Mouse (Mus musculus) heart, embryonic 11.5 days (tissue): Measurements from ENCODE around the gene 1700025G04Rik. TPM values are rescaled to one million over a fixed set of nuclear protein-coding genes. Genes with fewer than 3 reads are reported as not detected.

Experiments used
- ATAC-seq: fragments of 200-750 bp; cut with Nextera tagmentation; replicated peaks from 2 replicates; pipeline ENCODE4 v1.8.0; 2017; ENCODE audit warnings: moderate library complexity; ENCODE audit not compliant: insufficient number of reproducible peaks, low FRiP score, low TSS enrichment
- H3K27ac ChIP-seq: fragments of 300-500 bp; sonication (generic); 2 replicates; pipeline ENCODE4 v1.5.1; 2014; ENCODE audit warnings: mild to moderate bottlenecking, low read depth, low read length
- H3K27me3 ChIP-seq: fragments of 300-500 bp; sonication (generic); 2 replicates; pipeline ENCODE4 v1.6.1; 2014; ENCODE audit warnings: mild to moderate bottlenecking, low read length, mixed read lengths; ENCODE audit not compliant: control insufficient read depth, insufficient read depth
- H3K36me3 ChIP-seq: fragments of 300-500 bp; sonication (generic); 2 replicates; pipeline ENCODE4 v1.6.1; 2014; ENCODE audit warnings: mild to moderate bottlenecking, low read length, moderate library complexity, mixed read lengths; ENCODE audit not compliant: control insufficient read depth, insufficient read depth
- H3K4me1 ChIP-seq: fragments of 300-500 bp; sonication (generic); 2 replicates; pipeline ENCODE4 v1.6.1; 2014; ENCODE audit warnings: low read length; ENCODE audit not compliant: control insufficient read depth, insufficient read depth
- H3K4me2 ChIP-seq: fragments of 300-500 bp; sonication (generic); 2 replicates; pipeline ENCODE4 v1.6.1; 2014; ENCODE audit warnings: mild to moderate bottlenecking, moderate library complexity
- H3K4me3 ChIP-seq: fragments of 300-500 bp; sonication (generic); 2 replicates; pipeline ENCODE4 v1.5.1; 2014; ENCODE audit warnings: low read depth, low read length
- H3K9ac ChIP-seq: fragments of 300-500 bp; sonication (generic); 2 replicates; pipeline ENCODE4 v1.6.1; 2014; ENCODE audit warnings: mild to moderate bottlenecking, low read depth, low read length, moderate library complexity
- H3K9me3 ChIP-seq: fragments of 300-500 bp; sonication (generic); replicated peaks from 2 replicates; pipeline ENCODE4 v1.6.1; 2016; ENCODE audit warnings: low read length; ENCODE audit not compliant: control insufficient read depth
- WGBS: fragments of 180-500 bp; shearing (Covaris S2); extraction: QIAGEN DNeasy Blood & Tissue Kit; methylation state at CpG from one replicate; pipeline ENCODE4 v1.1.7; 2014; ENCODE audit not compliant: insufficient replicate concordance; 5-methylcytosine and 5-hydroxymethylcytosine counted together
- polyA plus RNA-seq: library from polyadenylated mRNA; unstranded; fragments of >200 nt; fragmentation: Nextera tagmentation; extraction: Ambion mirVana; gene quantifications from 2 replicates; pipeline ENCODE4 v1.2.1, GENCODE M21; 2014

1700025G04Rik gene
- polyA plus RNA-seq, 1 experiment from 2014 or later = 25.0 TPM

DNA sequence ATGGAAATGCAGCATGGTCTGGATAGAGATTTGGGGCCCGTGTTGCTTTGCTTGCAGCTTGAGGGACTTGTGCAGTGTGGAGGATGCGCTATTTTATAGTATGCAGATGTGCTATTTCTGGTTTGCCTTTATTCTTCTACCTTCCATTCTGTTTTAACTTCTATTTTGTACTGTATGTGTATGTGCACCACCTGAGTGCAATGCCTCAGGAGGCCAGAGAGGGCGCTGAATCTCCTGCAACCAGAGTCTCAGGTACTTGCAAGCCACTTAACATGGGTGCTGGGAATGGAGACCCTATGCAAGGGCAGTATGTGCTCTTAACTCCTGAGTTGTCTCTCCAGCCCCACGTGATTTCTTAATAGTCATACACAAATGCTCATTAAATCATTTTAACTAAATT, 98.4 kb downstream of the 1700025G04Rik start:
- 0 out of 2 replicates have a peak, but pooled peaks cover 2% of the 10 kb centered on the region for H3K36me3 ChIP-seq
- H3K4me1 ChIP-seq = 0 out of 2 replicates have a peak, but pooled peaks cover 2% of the 10 kb centered on the region
- no peaks in the 10 kb centered on the region for H3K27me3 ChIP-seq
- H3K9ac ChIP-seq = no peak overlapping the region
- WGBS = 85% methylated on average over 4 of the region's 4 CpGs
- no peak for ATAC-seq
- no peak overlapping the region for H3K4me3 ChIP-seq
- no peak overlapping the region for H3K27ac ChIP-seq
- no peak overlapping the region for H3K4me2 ChIP-seq
- peaks cover 3% of the 10 kb centered on the region; the same call in 1 of the 2 replicates for H3K9me3 ChIP-seq

DNA sequence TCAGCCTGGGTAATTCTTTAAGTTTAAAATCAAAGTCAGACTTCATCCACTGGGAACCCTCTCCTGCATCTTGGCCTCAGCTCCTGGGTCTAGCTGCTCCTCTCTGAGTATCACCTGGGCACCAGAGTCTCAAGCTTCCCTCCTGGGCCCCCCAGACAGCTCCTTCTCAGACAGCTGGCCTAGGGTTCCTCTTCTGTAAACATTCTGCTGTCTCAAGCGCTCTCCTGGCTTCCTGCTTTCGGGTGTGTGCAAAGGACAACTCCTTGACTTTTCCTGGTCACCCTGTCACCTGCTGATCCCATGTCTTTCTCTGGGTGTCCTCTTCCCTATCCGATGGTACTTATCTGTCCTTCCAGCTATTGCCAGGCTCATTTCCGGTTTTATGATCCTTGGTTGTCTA, 99.3 kb downstream of the 1700025G04Rik start:
- Histone ChIP-seq H3K36me3 (0 out of 2 replicates have a peak, but pooled peaks cover 2% of the 10 kb centered on the region), H3K4me3 (no peak overlapping the region), H3K27ac (no peak overlapping the region), H3K9ac (no peak overlapping the region), H3K4me1 (peaks cover 8% of the 10 kb centered on the region), H3K9me3 (peaks cover 3% of the 10 kb centered on the region; the same call in 1 of the 2 replicates), H3K4me2 (no peak overlapping the region), H3K27me3 (no peaks in the 10 kb centered on the region)
- 72% methylated on average over 4 of the region's 4 CpGs for WGBS
- ATAC-seq = no peak

DNA sequence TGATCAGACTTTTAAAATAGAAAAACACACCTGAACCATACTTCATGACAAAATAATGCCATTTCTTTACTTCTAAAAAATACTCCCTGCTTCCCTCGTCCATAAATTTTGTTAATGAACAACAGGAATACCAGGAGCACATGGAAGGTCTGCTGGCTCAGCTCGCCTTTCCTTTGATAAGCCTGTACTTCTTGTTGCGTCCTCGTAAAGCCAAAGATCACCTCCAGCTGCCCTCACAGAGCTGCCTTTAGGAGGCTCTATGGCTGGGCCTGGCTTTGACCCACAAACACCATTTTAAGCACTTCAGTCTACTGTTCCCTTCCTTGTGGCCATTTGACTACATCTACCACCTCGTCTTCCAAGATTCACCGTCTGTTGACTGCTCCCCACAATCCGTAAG, 101.2 kb downstream of the 1700025G04Rik start:
- no peak overlapping the region for H3K4me3 ChIP-seq
- H3K27ac ChIP-seq = no peak overlapping the region
- no peak for ATAC-seq
- H3K27me3 ChIP-seq = no peaks in the 10 kb centered on the region
- H3K9me3 ChIP-seq = peaks cover 3% of the 10 kb centered on the region; the same call in 1 of the 2 replicates
- 0 out of 2 replicates have a peak, but pooled peaks cover 2% of the 10 kb centered on the region for H3K36me3 ChIP-seq
- H3K4me1 ChIP-seq = peaks cover 8% of the 10 kb centered on the region
- no peak overlapping the region for H3K4me2 ChIP-seq
- 76% methylated on average over 7 of the region's 7 CpGs for WGBS
- H3K9ac ChIP-seq = no peak overlapping the region

DNA sequence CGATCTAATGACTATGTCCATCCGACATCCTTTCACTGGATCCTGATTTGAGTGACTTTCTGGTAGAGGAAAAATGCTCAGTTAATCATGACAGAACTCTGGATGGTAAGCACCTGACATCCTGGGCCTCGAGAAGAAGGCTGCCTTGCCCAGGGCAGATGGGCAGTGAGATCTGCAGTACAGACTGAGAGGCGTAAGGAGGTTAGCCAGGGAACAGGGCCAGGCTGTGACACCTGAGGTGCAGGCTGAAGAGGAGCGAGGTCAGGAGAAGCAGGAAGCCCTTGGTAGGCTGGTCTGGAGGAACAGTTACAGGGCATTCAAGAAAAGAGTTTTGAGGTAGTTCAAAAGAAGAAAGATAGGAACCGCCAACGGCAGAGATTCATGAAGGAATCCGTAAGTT, 101.9 kb downstream of the 1700025G04Rik start:
- no peak overlapping the region for H3K27ac ChIP-seq
- WGBS = 87% methylated on average over 8 of the region's 8 CpGs
- no peak overlapping the region for H3K4me2 ChIP-seq
- H3K4me1 ChIP-seq = peaks cover 8% of the 10 kb centered on the region
- ATAC-seq = no peak
- no peak overlapping the region for H3K9ac ChIP-seq
- no peak overlapping the region for H3K4me3 ChIP-seq
- no peaks in the 10 kb centered on the region for H3K27me3 ChIP-seq
- H3K36me3 ChIP-seq = 0 out of 2 replicates have a peak, but pooled peaks cover 2% of the 10 kb centered on the region
- H3K9me3 ChIP-seq = peaks cover 3% of the 10 kb centered on the region; the same call in 1 of the 2 replicates

DNA sequence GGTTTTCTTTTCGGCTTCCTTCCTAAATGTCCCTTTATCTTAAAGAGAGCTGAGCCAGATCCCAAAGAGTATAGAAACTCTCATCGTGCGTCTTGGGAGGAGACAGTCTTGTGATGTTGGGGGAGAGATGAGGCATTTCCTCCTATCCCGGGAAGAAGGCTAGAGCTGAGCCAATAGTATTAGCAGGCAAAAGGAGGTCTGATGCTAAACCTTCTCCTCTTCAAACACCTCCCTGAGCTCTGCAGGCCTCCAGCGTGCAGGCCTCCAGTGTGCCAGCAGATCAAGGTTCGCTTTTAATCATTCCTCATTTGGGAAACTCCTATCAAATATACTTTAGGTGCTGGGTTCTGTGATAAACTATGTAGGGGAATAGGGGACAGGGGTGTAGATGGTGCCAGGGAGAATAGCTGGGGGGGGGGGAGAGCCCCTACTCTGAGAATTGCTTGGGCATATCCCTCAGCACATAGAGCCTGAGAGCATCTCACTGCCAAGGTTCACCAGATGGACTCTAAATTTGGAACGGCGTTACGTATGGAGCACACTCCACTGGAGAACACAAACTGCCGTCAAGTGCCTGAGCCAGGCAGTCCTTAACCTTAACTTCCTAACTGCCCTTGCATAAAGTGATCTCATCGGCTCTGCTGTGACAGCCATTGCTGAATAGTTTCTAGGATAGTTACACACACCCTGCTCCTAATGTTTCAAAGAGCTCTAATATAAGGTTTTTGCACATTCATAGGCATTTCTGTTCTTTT, 103.7 kb downstream of the 1700025G04Rik start:
- ATAC-seq = no peak
- no peaks in the 10 kb centered on the region for H3K36me3 ChIP-seq
- H3K4me1 ChIP-seq = peaks cover 8% of the 10 kb centered on the region
- no peaks in the 10 kb centered on the region for H3K9me3 ChIP-seq
- H3K4me3 ChIP-seq = no peak overlapping the region
- WGBS = 60% methylated on average over 11 of the region's 11 CpGs
- H3K9ac ChIP-seq = no peak overlapping the region
- H3K27me3 ChIP-seq = no peaks in the 10 kb centered on the region
- peak overlapping the region; percentile 51 for H3K27ac ChIP-seq
- 0 out of 2 replicates have a peak overlapping the region, but pooled peaks have one; percentile 14 for H3K4me2 ChIP-seq

DNA sequence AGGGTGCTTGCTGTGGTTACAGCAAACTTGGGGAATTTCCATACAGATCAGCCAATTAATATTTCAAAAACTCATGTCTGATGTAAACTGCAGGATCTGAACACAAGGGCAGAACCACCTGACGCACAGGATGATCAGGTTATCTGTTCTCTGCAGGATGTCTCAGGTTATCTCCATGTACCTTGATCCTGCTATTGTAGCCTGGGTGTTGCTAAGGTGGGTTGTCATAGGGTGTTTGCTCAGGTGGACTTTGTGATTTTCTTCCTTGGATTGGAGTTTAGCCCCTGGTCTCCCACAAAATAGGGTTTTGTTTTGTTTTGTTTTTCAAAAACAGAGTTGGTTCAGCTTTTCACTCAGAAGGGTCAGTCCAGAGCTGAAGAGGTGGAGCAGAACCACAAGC, 104.9 kb downstream of the 1700025G04Rik start:
- 82% methylated on average over 1 of the region's 1 CpGs for WGBS
- H3K4me1 ChIP-seq = peaks cover 13% of the 10 kb centered on the region
- no peaks in the 10 kb centered on the region for H3K27me3 ChIP-seq
- H3K27ac ChIP-seq = no peak overlapping the region
- no peaks in the 10 kb centered on the region for H3K36me3 ChIP-seq
- H3K9me3 ChIP-seq = no peaks in the 10 kb centered on the region
- no peak overlapping the region for H3K9ac ChIP-seq
- no peak for ATAC-seq
- H3K4me2 ChIP-seq = no peak overlapping the region
- H3K4me3 ChIP-seq = no peak overlapping the region

DNA sequence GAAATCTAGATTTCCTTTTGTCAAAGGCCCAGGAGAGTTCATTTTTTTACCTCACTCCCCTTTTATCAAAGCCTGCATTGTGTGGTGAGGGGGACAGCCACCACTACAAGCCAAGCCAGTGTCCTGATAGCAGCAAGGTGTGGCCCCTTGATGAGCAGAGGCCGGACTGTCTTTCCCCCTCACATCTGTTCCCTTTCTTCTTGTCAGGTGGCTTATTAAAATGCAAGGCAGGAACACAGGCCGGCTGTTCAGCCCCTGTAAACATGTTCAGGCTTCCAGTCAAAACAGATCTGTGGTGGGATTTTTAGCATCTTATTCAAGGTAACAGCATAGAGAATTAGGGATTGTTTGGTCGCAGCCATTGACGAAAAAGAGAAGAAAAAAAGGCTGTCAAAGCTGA, 105.9 kb downstream of the 1700025G04Rik start:
- ATAC-seq = no peak
- Histone ChIP-seq H3K4me3 (no peak overlapping the region), H3K27me3 (no peaks in the 10 kb centered on the region), H3K4me1 (peaks cover 13% of the 10 kb centered on the region), H3K4me2 (no peak overlapping the region), H3K36me3 (no peaks in the 10 kb centered on the region), H3K9ac (no peak overlapping the region), H3K27ac (no peak overlapping the region), H3K9me3 (no peaks in the 10 kb centered on the region)
- WGBS = 71% methylated on average over 4 of the region's 4 CpGs

DNA sequence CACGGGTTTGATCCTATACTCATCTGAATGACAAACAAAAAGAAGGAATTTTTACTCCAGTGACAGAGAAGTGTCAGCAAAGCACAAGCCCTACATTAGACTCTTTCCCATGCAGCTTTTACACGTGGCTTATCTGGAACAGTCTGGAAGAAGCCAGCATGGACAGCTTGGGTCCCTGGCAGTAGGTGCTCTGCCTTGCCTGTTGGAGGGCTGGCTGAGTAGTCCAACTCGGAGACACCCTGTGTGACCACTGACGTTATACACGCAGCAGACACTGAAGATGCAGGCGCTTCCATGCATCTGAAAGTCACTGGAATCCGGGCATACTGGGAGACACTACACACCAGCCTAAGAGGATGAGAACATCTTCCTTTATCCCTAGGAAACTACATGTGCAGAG, 109.4 kb downstream of the 1700025G04Rik start:
- peaks cover 6% of the 10 kb centered on the region; the same call in 1 of the 2 replicates for H3K4me1 ChIP-seq
- no peak overlapping the region for H3K9ac ChIP-seq
- WGBS = 56% methylated on average over 7 of the region's 7 CpGs
- H3K9me3 ChIP-seq = no peaks in the 10 kb centered on the region
- no peak overlapping the region for H3K4me2 ChIP-seq
- no peaks in the 10 kb centered on the region for H3K36me3 ChIP-seq
- no peak overlapping the region for H3K27ac ChIP-seq
- no peaks in the 10 kb centered on the region for H3K27me3 ChIP-seq
- no peak overlapping the region for H3K4me3 ChIP-seq
- no peak for ATAC-seq
